Mouse (Mus musculus): ENCODE results near the gene Ube2l3. TPM values are rescaled to one million over a fixed set of nuclear protein-coding genes. Genes with fewer than 3 reads are reported as not detected.

Gene Ube2l3
- 100 to 1,000 TPM; 140 to 146 TPM for total RNA-seq (2021)
- long read RNA-seq, experiment 1, transcript Ube2l3-201 (4 exons, 2,609 nt): major isoform, 92 of 134 reads
- long read RNA-seq, experiment 1, partial matches to known transcripts: 22 of 134 reads
- long read RNA-seq, experiment 1, other reads (novel, unspliced or antisense): 14 of 134 reads
- long read RNA-seq, experiment 2, transcript Ube2l3-203 (3 exons, 650 nt): minor isoform, 11 of 88 reads
- long read RNA-seq, experiment 2, transcript Ube2l3-201 (4 exons, 2,609 nt): major isoform, 64 of 88 reads
- long read RNA-seq, experiment 2, partial matches to known transcripts: 7 of 88 reads
- long read RNA-seq, experiment 2, other reads (novel, unspliced or antisense): 6 of 88 reads

GRCm38 (mm10) chr16:17202549-17202948 is at the start of gene Ube2l3:
TSS of gene Ube2l3 (minus strand) at chr16:17202649.
- H3K4me3 ChIP-seq: peak within 1 kb of the TSS; percentile 94
- DNase-seq (ENCODE audit: extremely low spot score in 1 of 2, low spot score in 2 of 2): no peak
- no peak for TF ChIP-seq CTCF (IDR thresholded peaks at IDR 0.05)
- intact Hi-C loops (cut with DNase I): no loop called here
- peak within 1 kb of the TSS; percentile 91 for H3K27ac ChIP-seq

GRCm38 (mm10) chr16:17251539-17251938 is 49.1 kb upstream of the Ube2l3 start:
- TF ChIP-seq CTCF (IDR thresholded peaks at IDR 0.05): no peak
- no peak for DNase-seq (ENCODE audit: extremely low spot score in 1 of 2, low spot score in 2 of 2)
- intact Hi-C loops (cut with DNase I): no loop called here
- no peak overlapping the region for H3K27ac ChIP-seq
- H3K4me3 ChIP-seq: no peak overlapping the region

- DNase-seq (ENCODE audit: extremely low spot score in 1 of 2, low spot score in 2 of 2): no peak
- Histone ChIP-seq H3K4me3 (no peak overlapping the region), H3K27ac (no peak overlapping the region)
- TF ChIP-seq CTCF (IDR thresholded peaks at IDR 0.05): no peak
- intact Hi-C loops (cut with DNase I): no loop called here
These were observed 46.7 kb upstream of the Ube2l3 start for GRCm38 (mm10) chr16:17249135-17249534.

GRCm38 (mm10) chr16:17247727-17248126 is 45.3 kb upstream of the Ube2l3 start:
- no peak for DNase-seq (ENCODE audit: extremely low spot score in 1 of 2, low spot score in 2 of 2)
- intact Hi-C loops (cut with DNase I): no loop called here
- H3K4me3 ChIP-seq: no peak overlapping the region
- H3K27ac ChIP-seq: no peak overlapping the region
- no peak for TF ChIP-seq CTCF (IDR thresholded peaks at IDR 0.05)

- DNase-seq (ENCODE audit: extremely low spot score in 1 of 2, low spot score in 2 of 2): no peak
- intact Hi-C loops (cut with DNase I): no loop called here
- TF ChIP-seq CTCF (IDR thresholded peaks at IDR 0.05): no peak
- H3K4me3 ChIP-seq: no peak overlapping the region
- no peak overlapping the region for H3K27ac ChIP-seq
These were observed 42.5 kb upstream of the Ube2l3 start for GRCm38 (mm10) chr16:17244996-17245395.

- no peak overlapping the region for H3K4me3 ChIP-seq
- no peak overlapping the region for H3K27ac ChIP-seq
- intact Hi-C loops (cut with DNase I): no loop called here
- no peak for TF ChIP-seq CTCF (IDR thresholded peaks at IDR 0.05)
- DNase-seq (ENCODE audit: extremely low spot score in 1 of 2, low spot score in 2 of 2): no peak
These were observed 41.3 kb upstream of the Ube2l3 start for GRCm38 (mm10) chr16:17243731-17244130.

- Histone ChIP-seq H3K27ac (no peak overlapping the region), H3K4me3 (no peak overlapping the region)
- TF ChIP-seq CTCF (IDR thresholded peaks at IDR 0.05): no peak
- DNase-seq (ENCODE audit: extremely low spot score in 1 of 2, low spot score in 2 of 2): no peak
- intact Hi-C loops (cut with DNase I): no loop called here
These were observed 37.0 kb upstream of the Ube2l3 start for GRCm38 (mm10) chr16:17239409-17239808.

GRCm38 (mm10) chr16:17237634-17238033 is 35.2 kb upstream of the Ube2l3 start:
- intact Hi-C loops (cut with DNase I): no loop called here
- Histone ChIP-seq H3K27ac (no peak overlapping the region), H3K4me3 (no peak overlapping the region)
- no peak for DNase-seq (ENCODE audit: extremely low spot score in 1 of 2, low spot score in 2 of 2)
- TF ChIP-seq CTCF (IDR thresholded peaks at IDR 0.05): no peak

- intact Hi-C loops (cut with DNase I): no loop called here
- no peak for TF ChIP-seq CTCF (IDR thresholded peaks at IDR 0.05)
- peak; percentile 31 to 43 for DNase-seq (ENCODE audit: extremely low spot score in 1 of 2, low spot score in 2 of 2)
- peak overlapping the region; percentile 19; the same call in 1 of the 2 replicates for H3K27ac ChIP-seq
- H3K4me3 ChIP-seq: peak overlapping the region; percentile 81
These were observed 32.6 kb upstream of the Ube2l3 start for GRCm38 (mm10) chr16:17234916-17235665.

GRCm38 (mm10) chr16:17234499-17234895 is 32.0 kb upstream of the Ube2l3 start:
- H3K27ac ChIP-seq: peak overlapping the region; percentile 95
- peak; percentile 31 to 46 for DNase-seq (ENCODE audit: extremely low spot score in 1 of 2, low spot score in 2 of 2)
- intact Hi-C loops (cut with DNase I): no loop called here
- peak overlapping the region; percentile 81 for H3K4me3 ChIP-seq
- no peak for TF ChIP-seq CTCF (IDR thresholded peaks at IDR 0.05)

- intact Hi-C loops (cut with DNase I): loop anchor here (1.0 kb wide), 2 partner anchors 25 to 43 kb away; no protein-coding TSS in a partner anchor
- Histone ChIP-seq H3K27ac (peak overlapping the region; percentile 95), H3K4me3 (peak overlapping the region; percentile 81)
- peak in 1 of 2 experiments; percentile 18 for DNase-seq (ENCODE audit: extremely low spot score in 1 of 2, low spot score in 2 of 2)
- no peak for TF ChIP-seq CTCF (IDR thresholded peaks at IDR 0.05)
These were observed 31.5 kb upstream of the Ube2l3 start for GRCm38 (mm10) chr16:17233702-17234498.
